Mouse (Mus musculus): ENCODE results near the gene Myl4.

The Myl4 gene

DNA sequence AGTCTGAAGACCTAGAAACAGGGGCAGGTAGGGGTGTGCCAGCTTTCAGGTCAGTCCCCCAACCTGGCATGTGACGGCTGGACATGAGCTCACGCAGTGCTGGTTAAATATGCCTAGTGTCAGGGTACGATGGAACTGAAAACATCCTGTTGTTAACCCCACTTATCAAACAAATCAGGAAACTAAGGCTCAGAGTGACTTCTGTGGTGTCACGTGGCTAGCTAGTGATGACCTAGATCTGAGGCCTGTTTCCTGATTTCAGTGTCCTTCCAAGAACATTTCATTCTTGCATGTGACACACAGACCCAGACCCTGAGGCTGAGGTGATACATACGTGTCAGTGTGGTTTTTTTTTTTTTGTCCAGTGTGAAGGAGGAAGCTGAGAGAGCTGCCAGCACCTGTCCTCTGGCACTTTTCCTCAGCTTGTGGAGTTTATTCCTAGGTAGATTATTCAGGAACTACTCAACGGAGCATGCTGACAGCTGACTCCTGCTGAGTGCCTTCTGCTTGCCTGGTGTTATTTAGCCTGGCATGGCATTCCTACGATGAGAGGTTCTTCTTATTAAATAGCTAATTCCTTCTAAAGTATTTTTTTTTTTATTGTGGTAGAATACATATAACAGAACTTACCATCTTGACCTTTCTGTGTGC lies 79.8 kb downstream of the Myl4 start:
- DNase-seq (ENCODE audit: low read depth) = no peak

DNA sequence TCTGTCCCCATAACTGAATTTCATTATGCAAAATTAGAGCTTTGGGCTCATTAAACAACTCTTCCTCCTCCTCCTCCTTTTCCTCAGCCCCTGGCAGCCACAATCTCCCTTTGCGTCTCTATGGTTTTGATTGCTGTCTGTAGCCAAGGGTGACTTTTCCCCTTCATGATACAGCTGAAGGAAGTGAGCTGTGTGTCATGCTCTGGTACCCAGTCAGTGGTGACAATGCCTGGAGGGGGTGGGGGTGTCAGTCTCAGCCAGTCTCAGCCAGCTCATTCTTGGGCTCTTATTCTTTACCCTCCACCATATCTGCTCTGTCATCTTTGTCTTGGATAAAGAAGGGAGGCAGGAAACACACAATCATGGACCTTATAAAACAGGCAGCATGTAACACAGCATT lies 80.8 kb downstream of the Myl4 start:
- no peak for DNase-seq (ENCODE audit: low read depth)

DNA sequence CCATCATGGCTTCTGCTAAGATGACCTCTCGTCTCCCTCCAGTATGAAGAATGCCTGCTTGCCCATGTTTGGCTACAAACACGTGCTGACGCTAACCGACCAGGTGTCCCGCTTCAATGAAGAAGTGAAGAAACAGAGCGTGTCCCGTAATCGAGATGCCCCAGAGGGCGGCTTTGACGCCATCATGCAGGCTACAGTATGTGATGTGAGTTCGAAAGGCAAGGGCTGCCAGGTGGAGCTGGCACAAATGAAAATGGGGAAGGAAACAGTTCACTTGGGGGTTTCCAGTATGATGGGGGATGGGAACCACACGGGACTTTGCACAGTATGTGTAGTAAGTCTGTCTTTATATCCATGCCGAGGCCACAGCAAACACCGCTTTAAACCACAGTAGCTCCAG lies 86.5 kb downstream of the Myl4 start:
- no peak for DNase-seq (ENCODE audit: low read depth)

DNA sequence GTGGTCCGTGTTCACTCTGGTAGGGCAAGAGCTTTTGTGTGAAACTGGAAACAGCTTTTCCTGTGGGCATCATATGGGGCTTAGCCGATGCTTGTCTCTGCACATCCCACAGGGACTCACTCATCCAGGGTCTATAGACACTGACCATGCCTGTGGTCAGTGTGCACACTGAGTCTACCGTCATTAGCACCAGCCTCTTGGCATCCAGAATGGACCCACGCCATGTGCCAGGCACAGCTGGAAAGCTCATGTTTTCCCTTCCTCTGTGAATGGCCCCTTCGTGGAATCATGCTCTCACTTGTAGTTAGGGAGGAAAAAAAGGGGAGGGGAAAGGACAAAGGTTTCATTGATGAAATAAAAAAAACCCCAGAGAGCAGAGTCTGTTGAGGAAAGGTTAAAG lies 87.5 kb downstream of the Myl4 start:
- DNase-seq (ENCODE audit: low read depth) = no peak

DNA sequence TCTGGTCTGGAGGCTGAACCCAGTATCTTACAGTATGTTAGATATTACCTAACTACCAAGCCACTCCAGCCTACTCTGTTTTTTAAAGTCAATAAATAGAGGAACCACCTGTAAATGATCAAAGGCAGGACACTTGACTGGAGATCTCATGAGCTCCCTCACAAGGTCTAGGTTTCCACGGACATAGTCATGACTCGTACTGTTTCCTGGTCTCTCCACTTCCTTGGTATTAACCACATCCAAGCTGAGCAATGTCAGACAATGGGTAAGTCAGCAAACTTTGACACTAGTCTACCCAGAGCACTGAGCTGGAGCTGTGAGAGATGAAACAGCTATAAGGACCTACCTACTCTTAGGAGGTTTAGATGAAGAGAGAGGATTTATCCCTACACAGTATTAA lies 88.4 kb downstream of the Myl4 start:
- DNase-seq (ENCODE audit: low read depth) = no peak

DNA sequence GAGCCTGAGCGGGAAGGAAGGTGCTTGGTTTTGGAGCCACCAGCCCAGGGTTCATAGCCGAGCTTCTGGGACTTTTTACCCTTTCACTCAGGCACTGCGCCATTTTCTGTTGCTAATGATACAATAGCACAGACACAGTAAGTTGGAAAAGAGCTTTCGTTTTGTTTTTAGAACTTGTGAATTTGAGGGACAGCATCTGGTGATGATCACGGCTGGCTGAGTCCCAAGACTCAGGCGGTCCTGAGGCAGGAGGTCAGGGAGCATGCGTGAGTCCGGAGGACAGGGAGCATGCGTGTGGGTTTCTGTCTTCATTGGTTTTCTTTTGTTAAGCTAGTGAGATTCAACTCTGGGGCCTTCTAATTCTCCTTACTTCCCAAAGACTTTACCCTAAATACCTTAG lies 89.2 kb downstream of the Myl4 start:
- DNase-seq (ENCODE audit: low read depth) = no peak

DNA sequence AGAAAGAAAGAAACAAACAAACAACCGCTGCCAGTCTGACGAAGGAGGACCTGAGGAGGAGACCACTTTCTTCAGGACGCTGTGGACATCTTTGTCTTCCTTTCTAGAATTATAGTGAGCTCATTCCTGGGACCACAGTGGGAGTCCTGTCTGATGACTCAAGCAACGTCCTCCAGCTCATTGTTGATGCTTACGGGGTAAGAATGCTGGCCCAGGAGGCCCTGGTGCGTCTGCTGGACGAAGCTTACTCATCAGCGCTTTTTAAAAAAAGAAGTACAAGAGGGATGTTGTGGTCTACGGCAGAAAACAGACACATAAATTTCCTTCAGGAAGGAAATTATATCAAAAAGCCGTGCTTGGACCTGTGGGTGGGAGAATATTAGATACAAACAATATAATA lies 90.4 kb downstream of the Myl4 start:
- DNase-seq (ENCODE audit: low read depth) = no peak

DNA sequence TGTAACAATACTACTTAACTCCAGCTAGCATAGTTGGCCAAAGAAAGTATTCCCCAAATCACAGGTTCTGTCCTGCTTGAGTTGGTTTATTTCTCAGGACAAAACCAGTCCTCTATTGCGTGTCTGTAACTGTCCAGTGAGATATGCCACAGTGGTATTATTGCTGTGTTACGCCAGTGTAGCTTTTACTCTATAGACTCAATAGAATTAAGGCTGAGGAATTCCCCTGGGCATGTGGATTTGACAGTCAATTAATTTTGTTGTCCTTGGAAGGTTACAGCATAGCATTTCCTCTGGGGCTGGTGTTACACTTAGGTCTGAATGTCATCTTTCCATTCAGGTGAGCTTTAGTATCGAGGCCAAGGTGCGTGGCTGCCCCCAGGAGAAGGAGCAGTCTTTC lies 92.8 kb downstream of the Myl4 start:
- DNase-seq (ENCODE audit: low read depth) = no peak

All from c-Kit-positive CD71-negative TER-119-negative erythroid progenitor cells, embryonic 14.5 days (primary cell).